Mouse (Mus musculus): Measurements from ENCODE around the gene Zfp628. TPM values are rescaled to one million over a fixed set of nuclear protein-coding genes. Genes with fewer than 3 reads are reported as not detected.

Gene Zfp628
- total RNA-seq, 2 experiments from 2014 or later, result 14.5 to 16.3 TPM

GRCm38 (mm10) chr7:4915669-4916416 lies 826 bp downstream of the Zfp628 start:
- intact Hi-C loops (cut with DNase I), result no loop called here
- DNase-seq (ENCODE audit: low spot score in 2 of 2), result peak in 1 of 2 experiments; percentile 47

- intact Hi-C loops (cut with DNase I), result no loop called here
- DNase-seq (ENCODE audit: low spot score in 2 of 2), result no peak
These were observed 2.5 kb downstream of the Zfp628 start for GRCm38 (mm10) chr7:4917494-4917893.

DNA sequence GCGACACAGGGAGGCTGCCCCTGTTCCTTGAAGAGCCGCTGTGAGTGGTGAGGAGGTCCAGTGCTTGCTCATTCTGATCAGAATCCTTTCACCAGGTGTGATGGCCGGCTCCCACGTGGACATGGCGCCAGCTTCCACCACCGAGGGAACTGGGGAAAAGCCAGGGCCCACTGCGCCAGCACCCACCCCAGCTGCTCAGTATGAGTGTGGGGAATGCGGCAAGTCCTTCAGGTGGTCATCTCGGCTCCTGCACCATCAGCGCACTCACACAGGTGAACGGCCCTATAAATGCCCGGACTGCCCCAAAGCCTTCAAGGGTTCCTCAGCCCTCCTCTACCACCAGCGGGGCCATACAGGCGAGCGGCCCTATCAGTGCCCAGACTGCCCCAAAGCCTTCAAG lies 3.7 kb downstream of the Zfp628 start:
- no peak for DNase-seq (ENCODE audit: low spot score in 2 of 2)
- intact Hi-C loops (cut with DNase I), result no loop called here

GRCm38 (mm10) chr7:4919096-4919495 lies 4.1 kb downstream of the Zfp628 start:
- no peak for DNase-seq (ENCODE audit: low spot score in 2 of 2)
- intact Hi-C loops (cut with DNase I), result no loop called here

DNA sequence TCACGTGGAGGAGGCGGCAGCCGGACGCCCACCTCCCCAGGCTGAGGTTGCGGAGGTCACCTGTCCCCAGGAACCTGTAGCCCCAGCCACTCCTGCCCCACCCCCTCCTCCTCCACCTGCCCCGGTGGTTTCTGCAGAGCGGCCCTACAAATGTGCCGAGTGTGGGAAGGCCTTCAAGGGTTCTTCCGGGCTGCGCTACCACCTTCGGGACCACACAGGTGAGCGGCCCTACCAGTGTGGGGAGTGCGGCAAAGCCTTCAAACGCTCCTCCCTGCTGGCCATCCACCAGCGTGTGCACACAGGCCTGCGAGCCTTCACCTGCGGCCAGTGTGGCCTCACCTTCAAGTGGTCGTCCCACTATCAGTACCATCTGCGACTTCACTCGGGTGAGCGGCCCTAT lies 5.0 kb downstream of the Zfp628 start:
- intact Hi-C loops (cut with DNase I), result loop anchor here (5.0 kb wide), 1 partner anchor 78 kb away; the partner anchor contains the start of gene Shisa7

DNA sequence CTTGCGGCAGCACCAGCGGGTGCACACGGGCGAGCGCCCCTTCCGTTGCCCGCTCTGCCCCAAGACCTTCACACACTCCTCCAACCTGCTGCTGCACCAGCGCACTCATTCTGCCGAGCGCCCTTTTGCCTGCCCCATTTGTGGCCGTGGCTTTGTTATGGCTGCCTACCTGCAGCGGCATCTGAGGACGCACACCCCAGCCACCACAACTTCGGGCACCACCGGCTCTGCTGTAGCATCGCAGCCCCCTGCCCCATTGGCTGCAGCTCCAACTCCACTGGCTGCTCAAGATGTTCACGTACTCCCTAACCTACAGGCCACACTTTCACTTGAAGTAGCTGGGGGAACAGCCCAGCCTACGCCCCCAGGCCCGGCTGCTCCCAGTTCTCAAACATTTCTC lies 5.5 kb downstream of the Zfp628 start:
- intact Hi-C loops (cut with DNase I), result loop anchor here (5.0 kb wide), 1 partner anchor 78 kb away; the partner anchor contains the start of gene Shisa7
- DNase-seq (ENCODE audit: low spot score in 2 of 2), result no peak

More for the DNA sequence above, 5.0 kb downstream of the Zfp628 start:
- no peak for DNase-seq (ENCODE audit: low spot score in 2 of 2)

- intact Hi-C loops (cut with DNase I), result loop anchor here (5.0 kb wide), 1 partner anchor 79 kb away; the partner anchor contains the start of gene Shisa7
- no peak for DNase-seq (ENCODE audit: low spot score in 2 of 2)
These were observed 6.2 kb downstream of the Zfp628 start for GRCm38 (mm10) chr7:4920976-4921823.

GRCm38 (mm10) chr7:4921824-4922482 lies 6.9 kb downstream of the Zfp628 start, which contains the start of gene Nat14:
Nat14 (plus strand) TSS chr7:4922028.
- DNase-seq (ENCODE audit: low spot score in 2 of 2), result no peak
- intact Hi-C loops (cut with DNase I), result loop anchor here (5.0 kb wide), 1 partner anchor 80 kb away; the partner anchor contains the start of gene Shisa7

DNA sequence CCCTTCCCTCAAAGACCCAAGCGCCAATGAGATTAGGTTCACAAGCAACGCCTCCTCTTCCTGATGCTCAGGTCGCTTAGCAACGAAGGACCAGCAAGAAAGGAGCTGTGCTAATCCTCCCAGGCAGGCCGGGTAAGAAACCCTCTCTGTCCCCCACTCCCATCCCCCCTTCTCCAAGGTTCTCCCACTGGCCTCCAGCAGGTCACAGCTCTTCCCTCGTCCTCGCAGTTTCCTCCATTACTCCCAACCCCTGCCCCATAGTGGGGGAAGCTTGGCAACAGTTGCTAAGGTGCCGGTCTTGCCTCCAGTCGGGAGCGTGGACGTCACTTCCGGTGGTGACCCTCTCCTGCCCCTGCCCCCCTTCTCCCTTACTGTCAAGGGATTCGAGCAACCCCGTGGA lies 7.5 kb downstream of the Zfp628 start:
- intact Hi-C loops (cut with DNase I), result loop anchor here (5.0 kb wide), 1 partner anchor 80 kb away; the partner anchor contains the start of gene Shisa7
- peak; percentile 88 to 92 for DNase-seq (ENCODE audit: low spot score in 2 of 2)

GRCm38 (mm10) chr7:4922931-4923565 lies 8.0 kb downstream of the Zfp628 start:
- DNase-seq (ENCODE audit: low spot score in 2 of 2), result peak; percentile 79 to 84
- intact Hi-C loops (cut with DNase I), result loop anchor here (5.0 kb wide), 1 partner anchor 81 kb away; the partner anchor contains the start of gene Shisa7

DNA sequence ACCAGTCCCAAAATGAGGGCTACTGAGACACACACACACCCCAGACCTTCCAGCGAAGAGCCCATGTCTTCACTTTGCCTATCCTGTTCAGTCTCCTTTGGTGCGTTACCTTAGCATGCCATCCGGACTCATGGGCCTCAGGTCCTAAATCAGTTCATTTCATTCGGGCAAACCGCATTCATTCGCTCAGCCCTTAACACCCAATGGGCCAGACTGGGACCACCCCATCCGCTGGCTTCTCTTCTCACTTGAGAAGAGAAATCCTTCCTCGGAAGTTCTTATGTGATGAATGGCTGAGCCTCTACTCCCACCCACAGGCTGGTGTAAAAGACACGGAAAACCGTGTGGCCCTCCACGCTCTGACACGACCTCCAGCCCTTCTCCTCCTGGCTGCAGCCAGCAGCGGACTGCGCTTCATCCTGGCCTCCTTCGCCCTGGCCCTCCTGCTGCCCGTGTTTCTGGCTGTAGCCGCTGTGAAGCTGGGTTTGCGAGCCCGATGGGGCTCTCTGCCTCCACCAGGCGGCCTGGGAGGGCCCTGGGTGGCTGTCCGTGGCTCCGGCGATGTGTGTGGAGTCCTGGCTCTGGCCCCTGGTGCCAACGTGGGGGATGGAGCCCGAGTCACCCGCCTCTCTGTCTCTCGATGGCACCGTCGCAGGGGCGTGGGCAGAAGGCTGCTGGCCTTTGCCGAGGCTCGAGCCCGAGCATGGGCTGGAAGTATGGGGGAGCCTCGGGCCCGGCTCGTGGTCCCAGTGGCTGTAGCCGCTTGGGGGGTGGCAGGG lies 8.8 kb downstream of the Zfp628 start:
- DNase-seq (ENCODE audit: low spot score in 2 of 2), result peak; percentile 48 to 67
- intact Hi-C loops (cut with DNase I), result loop anchor here (5.0 kb wide), 1 partner anchor 81 kb away; the partner anchor contains the start of gene Shisa7

DNA sequence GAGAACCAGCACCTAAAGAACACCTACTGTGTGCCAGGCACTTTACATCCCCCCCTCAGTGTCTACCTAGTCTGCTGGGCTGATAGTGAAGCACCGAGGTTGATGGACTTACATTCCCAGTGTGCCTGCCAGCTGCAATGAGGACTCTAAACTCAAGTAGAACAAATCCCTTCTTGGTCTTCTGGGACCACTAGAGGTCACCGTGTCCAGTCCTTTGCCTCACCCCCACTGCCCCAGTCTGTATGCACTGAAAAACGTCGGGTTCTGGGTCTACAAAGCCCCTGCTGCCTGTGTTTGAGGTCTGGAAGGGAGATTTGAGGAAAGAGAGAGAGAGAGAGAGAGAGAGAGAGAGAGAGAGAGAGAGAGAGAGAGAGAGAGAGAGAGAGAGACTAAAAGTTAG lies 9.5 kb downstream of the Zfp628 start:
- DNase-seq (ENCODE audit: low spot score in 2 of 2), result no peak
- intact Hi-C loops (cut with DNase I), result loop anchor here (5.0 kb wide), 1 partner anchor 82 kb away; the partner anchor contains the start of gene Shisa7

DNA sequence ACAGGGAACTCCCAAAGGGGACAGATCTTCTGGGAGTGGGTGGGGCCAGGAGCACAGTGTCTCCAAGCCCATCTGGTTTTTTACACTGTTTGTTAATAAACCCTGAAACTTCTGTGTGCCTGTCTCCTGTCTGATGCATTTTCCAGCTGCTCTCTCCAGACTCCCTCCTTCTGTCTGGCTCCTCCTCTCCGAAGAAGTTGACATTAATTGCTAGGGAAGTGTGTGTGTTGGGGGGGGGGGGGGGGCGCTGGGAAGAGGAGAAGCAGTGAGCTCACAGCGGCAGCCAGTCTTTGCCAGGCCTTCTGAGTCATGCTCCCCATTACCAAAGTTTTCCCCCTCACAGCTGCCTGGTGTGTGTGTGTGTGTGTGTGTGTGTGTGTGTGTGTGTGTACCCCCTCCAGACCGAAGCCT lies 9.9 kb downstream of the Zfp628 start:
- DNase-seq (ENCODE audit: low spot score in 2 of 2), result peak; percentile 34 to 71
- intact Hi-C loops (cut with DNase I), result loop anchor here (5.0 kb wide), 1 partner anchor 83 kb away; the partner anchor contains the start of gene Shisa7

GRCm38 (mm10) chr7:4925441-4926381 lies 10.7 kb downstream of the Zfp628 start, which contains the start of gene Ssc5d:
Ssc5d (plus strand) TSS chr7:4925785.
- intact Hi-C loops (cut with DNase I), result no loop called here
- peak in 1 of 2 experiments; percentile 45 for DNase-seq (ENCODE audit: low spot score in 2 of 2)

DNA sequence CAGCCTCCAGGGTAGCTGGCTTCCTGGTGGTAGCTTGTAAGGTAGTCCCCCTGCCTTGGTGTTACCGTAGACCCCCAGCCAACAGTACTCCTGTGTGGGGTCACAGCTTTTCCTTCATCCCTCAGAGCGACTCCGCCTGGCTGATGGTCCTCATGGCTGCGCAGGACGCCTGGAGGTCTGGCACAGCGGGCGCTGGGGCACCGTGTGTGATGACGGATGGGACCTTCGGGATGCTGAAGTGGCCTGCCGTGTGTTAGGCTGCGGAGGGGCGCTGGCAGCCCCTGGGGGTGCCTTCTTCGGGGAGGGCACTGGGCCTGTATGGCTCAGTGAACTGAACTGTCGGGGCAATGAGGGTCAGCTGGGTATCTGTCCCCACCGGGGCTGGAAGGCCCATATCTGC lies 11.8 kb downstream of the Zfp628 start:
- intact Hi-C loops (cut with DNase I), result no loop called here
- no peak for DNase-seq (ENCODE audit: low spot score in 2 of 2)

- no peak for DNase-seq (ENCODE audit: low spot score in 2 of 2)
- intact Hi-C loops (cut with DNase I), result no loop called here
These were observed 12.7 kb downstream of the Zfp628 start for GRCm38 (mm10) chr7:4927711-4928110.

DNA sequence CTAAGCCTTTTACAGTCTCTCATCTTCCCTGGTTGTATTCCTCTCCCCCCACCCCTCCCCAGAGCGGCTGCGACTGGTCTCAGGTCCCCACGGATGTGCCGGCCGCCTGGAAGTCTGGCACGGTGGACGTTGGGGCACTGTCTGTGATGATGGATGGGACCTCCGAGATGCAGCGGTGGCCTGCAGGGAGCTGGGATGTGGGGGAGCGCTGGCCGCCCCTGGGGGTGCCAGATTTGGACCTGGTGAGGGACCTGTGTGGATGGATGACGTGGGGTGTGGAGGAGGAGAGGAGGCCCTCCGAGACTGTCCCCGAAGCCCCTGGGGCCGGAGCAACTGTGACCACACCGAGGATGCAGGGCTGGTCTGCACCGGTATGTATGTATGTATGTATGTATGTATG lies 13.3 kb downstream of the Zfp628 start:
- no peak for DNase-seq (ENCODE audit: low spot score in 2 of 2)
- intact Hi-C loops (cut with DNase I), result no loop called here
